Mouse (Mus musculus) brown adipose tissue, adult 24 weeks (tissue): Measurements from ENCODE around the gene Nipsnap3b. TPM values are rescaled to one million over a fixed set of nuclear protein-coding genes. Genes with fewer than 3 reads are reported as not detected.

ENCODE experiments used
- H3K27ac ChIP-seq: fragments of 200-500 bp; replicated peaks from 2 replicates; pipeline ENCODE4 v1.5.1; 2012; ENCODE audit warnings: low read depth, mild to moderate bottlenecking, low read length
- H3K4me1 ChIP-seq: fragments of 200-500 bp; 2 replicates; pipeline ENCODE4 v1.6.1; 2012; ENCODE audit warnings: low read length, mixed read lengths; ENCODE audit not compliant: control insufficient read depth, insufficient read depth, insufficient read length
- H3K4me3 ChIP-seq: fragments of 200-500 bp; 2 replicates; pipeline ENCODE4 v1.5.1; 2012; ENCODE audit warnings: low read depth, mild to moderate bottlenecking, low read length, moderate library complexity; ENCODE audit not compliant: insufficient read depth
- polyA plus RNA-seq: library from polyadenylated mRNA; stranded (reverse); fragments of >200 nt; gene quantifications from 2 replicates; pipeline ENCODE4 v1.2.4, GENCODE M21; 2012; ENCODE audit not compliant: missing spikeins, insufficient read depth, insufficient read length

The Nipsnap3b gene
- polyA plus RNA-seq, result 21.5 and 21.8 TPM in 2 replicates

- Histone ChIP-seq H3K4me1 (0 out of 2 replicates have a peak, but pooled peaks cover 5% of the 10 kb centered on the region), H3K27ac (peak within 1 kb of the TSS; percentile 78)
Observed at GRCm38 (mm10) chr4:53011732-53012361, at the start of gene Nipsnap3b. Gene Nipsnap3b, plus strand, starts transcription at chr4:53011880.

DNA sequence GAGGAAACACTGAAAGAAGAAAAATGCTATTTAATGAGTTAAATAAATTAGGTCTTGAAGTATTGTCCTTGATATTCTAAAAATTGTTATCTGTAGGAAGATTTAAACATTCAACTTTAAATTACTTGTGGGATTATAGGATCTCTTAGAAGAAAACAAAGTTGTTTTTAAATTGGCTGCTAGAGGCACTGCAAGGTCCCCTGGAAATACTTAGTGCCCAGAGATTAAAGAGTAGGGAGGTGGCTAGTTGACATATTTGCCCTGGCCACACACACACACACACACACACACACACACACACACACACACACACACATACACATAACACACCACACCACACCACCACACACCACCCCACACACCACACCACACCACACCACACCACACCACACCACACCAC, 47.4 kb upstream of the Nipsnap3b start, which contains the start of gene Olfr270:
Gene Olfr270 (plus strand): TSS at position 301 of the 400 bp plus-strand sequence.
- Histone ChIP-seq H3K27ac (no peak within 1 kb of the TSS), H3K4me1 (no peaks in the 10 kb centered on the region), H3K4me3 (no peak within 1 kb of the TSS)

More at GRCm38 (mm10) chr4:53011732-53012361, at the start of gene Nipsnap3b:
- H3K4me3 ChIP-seq, result peak within 1 kb of the TSS; percentile 97

DNA sequence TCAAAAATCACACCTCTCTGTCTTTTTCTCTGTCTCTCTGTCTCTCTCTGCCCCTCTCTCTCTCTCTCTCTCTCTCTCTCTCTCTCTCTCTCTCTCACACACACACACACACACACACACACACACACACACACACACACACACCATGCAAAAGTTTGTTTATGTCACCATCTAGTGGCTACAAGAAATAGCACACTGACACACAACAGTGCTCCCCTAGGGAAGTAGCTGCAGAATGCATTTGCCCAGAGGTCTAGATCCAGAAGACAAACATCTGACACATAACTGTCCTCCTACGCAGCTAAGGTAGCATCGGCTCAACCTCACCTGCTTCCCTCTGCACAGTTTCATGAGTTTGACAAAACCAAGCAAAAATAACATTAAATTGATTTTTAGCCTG, 26.5 kb upstream of the Nipsnap3b start:
- H3K4me1 ChIP-seq, result no peaks in the 10 kb centered on the region
- H3K4me3 ChIP-seq, result no peak overlapping the region
- H3K27ac ChIP-seq, result no peak overlapping the region

DNA sequence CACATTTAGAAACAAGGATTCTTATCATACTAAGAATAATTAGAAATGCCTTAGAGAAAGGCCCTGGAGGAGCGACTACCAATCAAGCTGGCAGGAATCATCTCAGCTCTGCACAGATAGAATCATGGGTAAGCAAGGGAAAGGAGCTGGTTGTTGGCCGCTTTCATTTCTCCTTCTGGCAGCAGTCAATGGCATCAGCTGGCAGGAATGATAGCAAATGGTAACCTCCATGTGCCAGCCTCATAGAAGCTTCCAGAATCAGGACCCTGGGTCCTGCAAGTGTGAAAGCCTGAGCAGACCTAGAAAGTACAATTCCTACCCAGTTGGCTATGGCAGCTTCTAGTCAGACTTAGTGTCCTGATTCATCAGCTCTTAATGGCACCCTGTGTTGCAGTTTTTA, 25.4 kb upstream of the Nipsnap3b start:
- Histone ChIP-seq H3K4me1 (no peaks in the 10 kb centered on the region), H3K27ac (no peak overlapping the region), H3K4me3 (no peak overlapping the region)

DNA sequence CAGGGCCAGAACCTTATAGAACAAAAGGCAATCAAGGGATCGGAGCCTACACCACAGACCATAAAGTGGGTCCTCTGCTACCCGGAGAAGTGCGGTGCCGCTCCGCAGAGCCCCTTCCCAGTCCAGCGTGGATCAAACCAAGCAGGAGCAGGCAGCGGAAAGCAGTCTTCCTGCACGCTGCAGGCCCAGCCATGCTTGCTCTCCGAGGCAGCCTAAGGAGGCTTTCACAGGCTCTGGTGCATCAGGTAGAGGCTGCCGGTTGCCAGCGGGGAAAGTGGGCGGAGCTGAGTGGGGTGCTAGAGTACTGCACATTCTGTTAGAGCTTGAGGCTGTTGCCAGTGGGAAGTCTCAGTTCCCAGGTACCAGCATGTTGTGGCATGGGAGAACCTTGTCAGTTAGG, 22.4 kb upstream of the Nipsnap3b start, which contains the start of gene Nipsnap3a:
Gene Nipsnap3a (plus strand): TSS at position 25 of the 400 bp plus-strand sequence.
- H3K4me1 ChIP-seq, result no peaks in the 10 kb centered on the region
- H3K27ac ChIP-seq, result no peak within 1 kb of the TSS
- no peak within 1 kb of the TSS for H3K4me3 ChIP-seq

- Histone ChIP-seq H3K27ac (no peak overlapping the region), H3K4me3 (no peak overlapping the region), H3K4me1 (no peaks in the 10 kb centered on the region)
Observed at GRCm38 (mm10) chr4:52999449-52999848, 12.2 kb upstream of the Nipsnap3b start.

GRCm38 (mm10) chr4:53000154-53000553, 11.5 kb upstream of the Nipsnap3b start:
- no peak overlapping the region for H3K4me3 ChIP-seq

DNA sequence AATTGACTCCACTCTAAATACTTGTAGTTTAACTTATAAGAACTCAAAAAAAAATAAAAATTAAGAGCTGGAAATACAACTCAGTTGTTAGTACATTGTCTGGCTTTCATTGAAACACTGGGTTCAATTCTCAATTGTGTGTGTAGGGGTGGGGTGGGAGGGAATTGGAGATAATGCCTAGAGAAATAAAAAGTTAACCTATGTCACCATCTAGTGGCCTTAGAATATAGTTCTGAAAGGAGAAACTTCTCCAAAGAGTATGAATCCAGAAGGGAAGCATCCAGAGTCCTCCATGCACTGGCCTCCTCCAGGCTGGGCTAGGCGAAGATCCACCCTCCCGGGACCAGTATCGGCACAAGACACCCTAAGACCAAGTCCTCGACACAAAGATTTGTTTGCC, 2.5 kb upstream of the Nipsnap3b start:
- no peak overlapping the region for H3K4me3 ChIP-seq
- no peak overlapping the region for H3K27ac ChIP-seq
- H3K4me1 ChIP-seq, result 0 out of 2 replicates have a peak, but pooled peaks cover 5% of the 10 kb centered on the region

More at GRCm38 (mm10) chr4:53000154-53000553, 11.5 kb upstream of the Nipsnap3b start:
- Histone ChIP-seq H3K27ac (no peak overlapping the region), H3K4me1 (no peaks in the 10 kb centered on the region)

GRCm38 (mm10) chr4:53009871-53010270, 1.8 kb upstream of the Nipsnap3b start:
- Histone ChIP-seq H3K27ac (no peak overlapping the region), H3K4me3 (no peak overlapping the region), H3K4me1 (0 out of 2 replicates have a peak, but pooled peaks cover 5% of the 10 kb centered on the region)

DNA sequence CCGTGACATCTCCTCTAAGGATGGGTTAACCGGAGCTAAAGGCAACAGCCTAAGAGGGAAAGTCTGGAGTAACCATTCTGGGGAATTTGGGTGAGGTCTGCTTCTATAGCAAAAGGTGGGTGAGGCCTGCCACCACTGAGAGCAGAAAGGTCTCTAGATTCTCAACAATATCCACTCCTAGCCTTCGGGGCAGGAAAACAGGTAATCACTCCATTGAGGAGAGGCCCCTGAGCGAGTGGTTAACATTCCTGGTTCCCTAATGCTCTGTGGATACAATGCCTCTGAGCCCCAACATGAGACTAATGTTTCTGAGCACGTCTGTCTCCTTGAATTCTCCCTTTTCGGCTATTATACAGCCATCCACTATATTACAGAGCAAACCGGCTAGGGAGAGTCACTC, 2.7 kb downstream of the Nipsnap3b start:
- Histone ChIP-seq H3K4me3 (no peak overlapping the region), H3K27ac (no peak overlapping the region), H3K4me1 (0 out of 2 replicates have a peak, but pooled peaks cover 5% of the 10 kb centered on the region)

DNA sequence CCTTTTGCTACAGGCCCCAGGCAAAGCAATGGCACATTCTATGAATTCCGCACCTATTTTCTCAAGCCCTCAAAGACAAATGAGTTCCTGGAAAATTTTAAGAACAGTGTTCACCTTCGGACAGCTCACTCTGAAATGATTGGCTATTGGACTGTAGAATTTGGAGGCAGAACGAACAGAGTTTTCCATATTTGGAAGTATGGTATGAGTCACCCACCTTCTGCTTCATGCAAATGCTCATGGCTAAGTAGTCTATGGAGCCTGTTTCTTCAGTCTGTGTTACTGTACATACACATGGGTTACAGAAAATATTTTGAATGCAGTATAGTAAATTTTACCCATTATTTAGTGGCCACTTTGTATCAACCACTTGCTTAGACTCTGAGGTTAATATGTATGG, 3.3 kb downstream of the Nipsnap3b start:
- Histone ChIP-seq H3K27ac (no peak overlapping the region), H3K4me3 (no peak overlapping the region), H3K4me1 (0 out of 2 replicates have a peak, but pooled peaks cover 5% of the 10 kb centered on the region)

DNA sequence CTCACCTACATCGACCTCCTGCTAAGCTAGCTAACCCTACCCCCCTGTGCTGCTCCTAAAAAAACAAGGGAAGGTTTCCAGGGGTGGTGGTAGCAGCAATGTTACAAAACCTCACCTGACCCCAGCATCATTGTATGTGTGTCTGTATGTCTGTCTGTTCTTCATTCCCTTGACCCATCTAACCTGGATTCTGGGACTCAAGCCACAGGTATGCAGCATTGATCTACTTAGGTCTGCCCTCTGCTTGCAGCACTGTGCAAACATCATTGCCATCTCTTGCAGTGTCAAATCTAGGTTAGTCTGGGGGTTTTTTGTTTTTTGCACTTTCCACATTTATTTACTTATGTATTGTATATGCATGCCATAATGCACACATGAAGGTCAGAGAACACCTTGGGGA, 6.7 kb downstream of the Nipsnap3b start:
- H3K4me1 ChIP-seq, result no peaks in the 10 kb centered on the region
- no peak overlapping the region for H3K4me3 ChIP-seq
- H3K27ac ChIP-seq, result no peak overlapping the region

DNA sequence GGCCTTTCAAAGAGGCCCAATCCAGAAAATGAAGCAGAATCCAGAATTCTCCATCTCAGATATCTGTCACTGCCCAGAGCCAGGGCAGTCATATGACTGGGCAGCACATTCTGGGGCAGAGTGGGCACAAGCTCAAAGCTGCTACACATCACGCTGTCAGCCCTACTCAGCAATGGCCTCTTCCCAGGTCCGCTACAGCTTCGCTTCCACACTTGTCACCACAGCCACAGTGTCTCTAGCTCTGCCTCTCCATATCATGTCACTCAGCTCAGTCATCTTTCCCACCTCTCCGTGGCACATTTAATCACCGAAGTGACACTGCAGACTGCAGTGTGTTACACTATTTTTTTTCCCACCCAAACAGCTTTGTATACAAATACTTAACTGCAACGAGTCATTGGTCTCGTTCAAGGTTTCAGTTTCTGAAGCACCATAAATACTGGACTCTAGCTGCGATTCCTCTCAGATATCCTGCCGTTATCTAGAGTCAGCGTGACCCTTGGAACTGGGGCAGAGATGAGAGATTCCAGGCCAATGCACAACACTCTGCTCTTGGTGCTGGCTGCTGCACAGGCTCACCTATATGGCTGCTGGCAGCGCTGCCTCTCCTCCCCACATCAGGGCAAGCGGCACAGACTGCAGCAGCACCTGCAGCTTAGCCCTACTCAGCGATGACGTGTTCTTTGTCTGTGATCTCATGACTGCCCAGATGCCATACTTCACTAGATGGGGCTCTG, 11.7 kb downstream of the Nipsnap3b start:
- Histone ChIP-seq H3K4me3 (no peak overlapping the region), H3K27ac (no peak overlapping the region), H3K4me1 (no peaks in the 10 kb centered on the region)

DNA sequence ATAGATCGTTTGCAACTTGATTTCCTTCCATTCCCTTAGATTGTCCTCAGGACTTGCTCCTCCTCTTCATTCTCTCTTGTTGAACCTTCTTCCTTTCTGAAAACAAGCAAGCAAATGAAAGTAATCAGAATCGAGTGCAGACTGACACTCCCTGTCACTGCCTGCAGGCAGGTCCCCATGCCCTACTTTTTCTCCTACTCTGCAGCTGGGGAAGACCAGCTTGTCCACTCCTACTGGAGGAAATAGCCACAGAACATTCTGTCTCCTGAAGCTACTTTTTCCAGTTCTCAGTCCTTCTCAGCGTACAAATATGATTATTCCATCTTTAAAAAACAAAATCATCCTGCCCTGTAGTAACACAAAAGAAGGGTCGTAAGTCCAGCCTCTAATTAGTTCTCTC, 12.7 kb downstream of the Nipsnap3b start:
- H3K4me3 ChIP-seq, result no peak overlapping the region
- no peaks in the 10 kb centered on the region for H3K4me1 ChIP-seq
- no peak overlapping the region for H3K27ac ChIP-seq

- H3K4me3 ChIP-seq, result no peak overlapping the region
- H3K4me1 ChIP-seq, result no peaks in the 10 kb centered on the region
- H3K27ac ChIP-seq, result no peak overlapping the region
Observed at GRCm38 (mm10) chr4:53027811-53028210, 16.1 kb downstream of the Nipsnap3b start.
